ENCODE assay signal across 8 mouse cellular contexts in genomic region chr3:87918551-87918950, GRCm38 (mm10). TPM values are rescaled to one million over a fixed set of nuclear protein-coding genes. Genes with fewer than 3 reads are reported as not detected.
A peak's percentile ranks its signal among the peaks of the same experiment; 100 is the strongest.
DNase-seq lines count a peak whose midpoint lies in the region; ATAC-seq and TF ChIP-seq lines count a peak whose summit lies in the region.
"Had no signal": no experiment of that assay in that cellular context is flagged by ENCODE, and none has a peak within 500 bp of the region (broad histone marks: within the 10 kb centered on the region; RNA-seq: fewer than 3 reads in every experiment).

No protein-coding gene starts in this region.

- TF ChIP-seq POLR2A in MEL (IDR thresholded peaks at IDR 0.05; ENCODE audit: control insufficient read depth in 1 of 2, insufficient read depth in 1 of 2, low read depth in 1 of 2, low read length in 2 of 2, poor library complexity in 1 of 2) = no peak

- no peaks in the 10 kb centered on the region for H3K27me3 ChIP-seq in MEL (ENCODE audit: control insufficient read depth in 1 of 2, insufficient read depth in 2 of 2, low read length in 2 of 2)
- H3K27me3 ChIP-seq in forebrain, embryonic 14.5 days (replicated peaks; ENCODE audit: control insufficient read depth, insufficient read depth, low read length) = no peaks in the 10 kb centered on the region
- no peaks in the 10 kb centered on the region for H3K27me3 ChIP-seq in liver, embryonic 16.5 days (ENCODE audit: control insufficient read depth, insufficient read depth, low read depth, low read length)

- peak; percentile 13 for DNase-seq in kidney, adult 9 months
- no peak for DNase-seq in kidney, adult 11 months
- DNase-seq in MEL (ENCODE audit: low read depth, low spot score) = no peak
- DNase-seq in forebrain, embryonic 14.5 days (ENCODE audit: low spot score) = no peak
- DNase-seq in cerebellum, postnatal 36 days = no peak
- DNase-seq in left cerebral cortex, postnatal 4 days = no peak
- DNase-seq: thymus, postnatal 4 days had no signal

- TF ChIP-seq CTCF in MEL (IDR thresholded peaks at IDR 0.05 in 2 of 3, conservative IDR thresholded peaks at IDR 0.05 in 1 of 3; ENCODE audit: control insufficient read depth in 1 of 3, insufficient read depth in 1 of 3, low read depth in 2 of 3, low read length in 3 of 3, poor library complexity in 1 of 3, severe bottlenecking in 1 of 3) = no peak

- peak overlapping the region; percentile 72; the same call in 1 of the 2 replicates for H3K4me2 ChIP-seq in forebrain, embryonic 14.5 days (ENCODE audit: low read length)
- H3K4me2 ChIP-seq in liver, embryonic 16.5 days (ENCODE audit: low read depth, low read length) = peak overlapping the region; percentile 84

- no peaks in the 10 kb centered on the region for H3K4me1 ChIP-seq in MEL (ENCODE audit: control insufficient read depth in 1 of 2, insufficient read depth in 2 of 2, low read length in 2 of 2)
- H3K4me1 ChIP-seq in forebrain, embryonic 14.5 days (ENCODE audit: control insufficient read depth, insufficient read depth, low read length) = no peaks in the 10 kb centered on the region
- H3K4me1 ChIP-seq in liver, embryonic 16.5 days (ENCODE audit: control insufficient read depth, low read depth, low read length) = peaks cover 22% of the 10 kb centered on the region

- TF ChIP-seq RAD21 in MEL (IDR thresholded peaks at IDR 0.05; ENCODE audit: low read depth, low read length) = no peak

- H3K4me3 ChIP-seq in MEL (ENCODE audit: control insufficient read depth in 1 of 2, insufficient read depth in 1 of 2, low read depth in 2 of 2, low read length in 2 of 2) = no peak overlapping the region
- H3K4me3 ChIP-seq in forebrain, embryonic 14.5 days (ENCODE audit: low read depth, low read length) = no peak overlapping the region
- no peak overlapping the region for H3K4me3 ChIP-seq in liver, embryonic 16.5 days (ENCODE audit: low read depth, low read length)

- H3K27ac ChIP-seq in MEL (ENCODE audit: control insufficient read depth, low read depth, low read length) = no peak overlapping the region
- H3K27ac ChIP-seq in forebrain, embryonic 14.5 days (ENCODE audit: low read depth, low read length) = no peak overlapping the region
- peak overlapping the region; percentile 84 for H3K27ac ChIP-seq in liver, embryonic 16.5 days (ENCODE audit: low read length)

- no peaks in the 10 kb centered on the region for H3K9me3 ChIP-seq in MEL (replicated peaks; ENCODE audit: insufficient read depth, low read length)
- H3K9me3 ChIP-seq in forebrain, embryonic 14.5 days (replicated peaks; ENCODE audit: control insufficient read depth, low read length) = no peaks in the 10 kb centered on the region
- no peaks in the 10 kb centered on the region for H3K9me3 ChIP-seq in liver, embryonic 16.5 days (replicated peaks; ENCODE audit: control insufficient read depth, low read length)

- peaks cover 9% of the 10 kb centered on the region for H3K79me2 ChIP-seq in MEL (ENCODE audit: control insufficient read depth, insufficient read depth, low read length, poor library complexity)

- H3K9ac ChIP-seq in MEL (ENCODE audit: control insufficient read depth, low read depth, low read length, poor library complexity, severe bottlenecking) = no peak overlapping the region
- no peak overlapping the region for H3K9ac ChIP-seq in forebrain, embryonic 14.5 days (ENCODE audit: low read length)
- no peak overlapping the region for H3K9ac ChIP-seq in liver, embryonic 16.5 days (ENCODE audit: low read depth, low read length)

- ATAC-seq in forebrain, embryonic 14.5 days = no peak
- ATAC-seq in liver, embryonic 16.5 days (ENCODE audit: low read depth) = no peak

- TF ChIP-seq EP300 in MEL (IDR thresholded peaks at IDR 0.05; ENCODE audit: low read depth in 1 of 2, low read length in 2 of 2) = no peak

- WGBS in forebrain, embryonic 14.5 days = 96% methylated on average over 1 of the region's 1 CpGs
- WGBS in liver, embryonic 16.5 days (ENCODE audit: insufficient replicate concordance) = 85% methylated on average over 1 of the region's 1 CpGs

- peaks cover 0 to 6% of the 10 kb centered on the region in 2 experiments; a peak in 3 of 4 replicates for H3K36me3 ChIP-seq in MEL (ENCODE audit: control insufficient read depth in 1 of 2, insufficient read depth in 2 of 2, low read length in 2 of 2)
- peaks cover 60% of the 10 kb centered on the region for H3K36me3 ChIP-seq in forebrain, embryonic 14.5 days (ENCODE audit: control insufficient read depth, insufficient read depth, low read length)
- peaks cover 47% of the 10 kb centered on the region for H3K36me3 ChIP-seq in liver, embryonic 16.5 days (ENCODE audit: control insufficient read depth, insufficient read depth)

- intact Hi-C loops in left cerebral cortex, postnatal 4 days (cut with DNase I) = no loop called here

TF ChIP-seq in MEL, 35 proteins besides CTCF, POLR2A, EP300 and RAD21:
- no peak for TF ChIP-seq MEF2A (IDR thresholded peaks at IDR 0.05; ENCODE audit: extremely low read depth, insufficient replicate concordance, low read depth, low read length, poor library complexity, severe bottlenecking)
- 0 out of 2 replicates have a peak, but pooled peaks have one; percentile 41 for TF ChIP-seq POLR2AphosphoS2 (IDR thresholded peaks at IDR 0.05; ENCODE audit: low read length)
- TF ChIP-seq SMC3 (IDR thresholded peaks at IDR 0.05; ENCODE audit: low read depth, low read length) = 0 out of 2 replicates have a peak, but pooled peaks have one; percentile 4
- TF ChIP-seq POLR2AphosphoS5 (IDR thresholded peaks at IDR 0.05; ENCODE audit: borderline replicate concordance, low read depth, low read length) = no peak
- TF ChIP-seq MXI1 (IDR thresholded peaks at IDR 0.05; ENCODE audit: low read depth, low read length) = no peak

RNA-seq across cellular contexts. Expression of gene Mrpl24, which starts 0.8 kb away (rescaled TPM):
- 59.5 and 66.2 TPM in 2 replicates for total RNA-seq in MEL (2012; rRNA removed)
- 10 to 100 TPM in 1 of 2 experiments, not detected in 1; 77.3 TPM for polyA plus RNA-seq in MEL (2012; ENCODE audit: insufficient read depth in 1 of 2, insufficient read length in 2 of 2, low read depth in 1 of 2, low replicate concordance in 2 of 2, missing spikeins in 1 of 2)
- 69.5 and 71.2 TPM in 2 replicates for polyA plus RNA-seq in forebrain, embryonic 14.5 days (2014; fragmentation: Nextera tagmentation; extraction: Ambion mirVana)
- polyA plus RNA-seq in liver, embryonic 16.5 days (2015; fragmentation: Nextera tagmentation; extraction: Ambion mirVana) = 35.1 and 35.8 TPM in 2 replicates
- total RNA-seq in left cerebral cortex, postnatal 4 days (2021) = 10 to 100 TPM; 43.6 to 49.0 TPM

RNA-seq across cellular contexts. Expression of gene Isg20l2, which starts 11.6 kb away (rescaled TPM):
- 61.4 and 71.8 TPM in 2 replicates for total RNA-seq in MEL (2012; rRNA removed)
- polyA plus RNA-seq in MEL (2012; ENCODE audit: insufficient read depth in 1 of 2, insufficient read length in 2 of 2, low read depth in 1 of 2, low replicate concordance in 2 of 2, missing spikeins in 1 of 2) = 10 to 100 TPM in 1 of 2 experiments, not detected in 1; 45.0 TPM
- 17.9 and 20.0 TPM in 2 replicates for polyA plus RNA-seq in forebrain, embryonic 14.5 days (2014; fragmentation: Nextera tagmentation; extraction: Ambion mirVana)
- polyA plus RNA-seq in liver, embryonic 16.5 days (2015; fragmentation: Nextera tagmentation; extraction: Ambion mirVana) = 17.2 and 17.5 TPM in 2 replicates
- total RNA-seq in left cerebral cortex, postnatal 4 days (2021) = 10 to 100 TPM; 23.4 to 24.9 TPM

RNA-seq across cellular contexts. Expression of gene Rrnad1, which starts 12.0 kb away (rescaled TPM):
- 8.9 and 10.9 TPM in 2 replicates for total RNA-seq in MEL (2012; rRNA removed)
- polyA plus RNA-seq in MEL (2012; ENCODE audit: insufficient read depth in 1 of 2, insufficient read length in 2 of 2, low read depth in 1 of 2, low replicate concordance in 2 of 2, missing spikeins in 1 of 2) = 10 to 100 TPM in 1 of 2 experiments, not detected in 1; 21.1 TPM
- 15.6 and 20.2 TPM in 2 replicates for polyA plus RNA-seq in forebrain, embryonic 14.5 days (2014; fragmentation: Nextera tagmentation; extraction: Ambion mirVana)
- 5.2 and 5.7 TPM in 2 replicates for polyA plus RNA-seq in liver, embryonic 16.5 days (2015; fragmentation: Nextera tagmentation; extraction: Ambion mirVana)
- 10 to 100 TPM; 17.1 to 17.8 TPM for total RNA-seq in left cerebral cortex, postnatal 4 days (2021)

RNA-seq across cellular contexts. Expression of gene Hdgf, which starts 12.4 kb away (rescaled TPM):
- 505 and 519 TPM in 2 replicates for total RNA-seq in MEL (2012; rRNA removed)
- polyA plus RNA-seq in MEL (2012; ENCODE audit: insufficient read depth in 1 of 2, insufficient read length in 2 of 2, low read depth in 1 of 2, low replicate concordance in 2 of 2, missing spikeins in 1 of 2) = 1,000 to 10,000 TPM in 1 of 2 experiments, 100 to 1,000 TPM in 1; 369 to 1,503 TPM
- 99.1 and 137 TPM in 2 replicates for polyA plus RNA-seq in forebrain, embryonic 14.5 days (2014; fragmentation: Nextera tagmentation; extraction: Ambion mirVana)
- polyA plus RNA-seq in liver, embryonic 16.5 days (2015; fragmentation: Nextera tagmentation; extraction: Ambion mirVana) = 53.6 and 57.1 TPM in 2 replicates
- 100 to 1,000 TPM; 131 to 136 TPM for total RNA-seq in left cerebral cortex, postnatal 4 days (2021)

RNA-seq across cellular contexts. Expression of gene Crabp2, which starts 29.9 kb away (rescaled TPM):
- 0.23 and 0.29 TPM in 2 replicates for total RNA-seq in MEL (2012; rRNA removed)
- 1 to 10 TPM in 1 of 2 experiments, not detected in 1; 1.2 TPM for polyA plus RNA-seq in MEL (2012; ENCODE audit: insufficient read depth in 1 of 2, insufficient read length in 2 of 2, low read depth in 1 of 2, low replicate concordance in 2 of 2, missing spikeins in 1 of 2)
- 32.8 and 35.9 TPM in 2 replicates for polyA plus RNA-seq in forebrain, embryonic 14.5 days (2014; fragmentation: Nextera tagmentation; extraction: Ambion mirVana)
- polyA plus RNA-seq in liver, embryonic 16.5 days (2015; fragmentation: Nextera tagmentation; extraction: Ambion mirVana) = 0.09 and 0.25 TPM in 2 replicates
- 1 to 10 TPM; 6.9 to 8.2 TPM for total RNA-seq in left cerebral cortex, postnatal 4 days (2021)
